Mouse (Mus musculus): ENCODE data around the gene Dock4. TPM values are rescaled to one million over a fixed set of nuclear protein-coding genes. Genes with fewer than 3 reads are reported as not detected.

The Dock4 gene
- total RNA-seq, 2 experiments from 2014 or later = 253 to 265 TPM

- no peak for TF ChIP-seq CTCF (conservative IDR thresholded peaks at IDR 0.05)
- Histone ChIP-seq H3K4me3 (no peak overlapping the region), H3K27ac (peak overlapping the region; percentile 58)
- no peak for DNase-seq (ENCODE audit: low spot score in 2 of 2)
Observed at GRCm38 (mm10) chr12:40499627-40500329, 54.0 kb downstream of the Dock4 start.

GRCm38 (mm10) chr12:40501141-40501540 is 55.4 kb downstream of the Dock4 start:
- no peak overlapping the region for H3K4me3 ChIP-seq
- no peak overlapping the region for H3K27ac ChIP-seq
- TF ChIP-seq CTCF (conservative IDR thresholded peaks at IDR 0.05) = no peak
- no peak for DNase-seq (ENCODE audit: low spot score in 2 of 2)

- Histone ChIP-seq H3K4me3 (no peak overlapping the region), H3K27ac (no peak overlapping the region)
- TF ChIP-seq CTCF (conservative IDR thresholded peaks at IDR 0.05) = no peak
- no peak for DNase-seq (ENCODE audit: low spot score in 2 of 2)
Observed at GRCm38 (mm10) chr12:40503520-40503919, 57.8 kb downstream of the Dock4 start.

GRCm38 (mm10) chr12:40504687-40505086 is 58.9 kb downstream of the Dock4 start:
- DNase-seq (ENCODE audit: low spot score in 2 of 2) = no peak
- TF ChIP-seq CTCF (conservative IDR thresholded peaks at IDR 0.05) = no peak
- Histone ChIP-seq H3K4me3 (no peak overlapping the region), H3K27ac (peak overlapping the region; percentile 19; the same call in 1 of the 2 replicates)

GRCm38 (mm10) chr12:40507823-40508390 is 62.2 kb downstream of the Dock4 start:
- Histone ChIP-seq H3K4me3 (no peak overlapping the region), H3K27ac (peak overlapping the region; percentile 74)
- TF ChIP-seq CTCF (conservative IDR thresholded peaks at IDR 0.05) = no peak
- DNase-seq (ENCODE audit: low spot score in 2 of 2) = no peak

GRCm38 (mm10) chr12:40508416-40508815 is 62.7 kb downstream of the Dock4 start:
- no peak for DNase-seq (ENCODE audit: low spot score in 2 of 2)
- no peak for TF ChIP-seq CTCF (conservative IDR thresholded peaks at IDR 0.05)
- no peak overlapping the region for H3K4me3 ChIP-seq
- peak overlapping the region; percentile 74 for H3K27ac ChIP-seq

GRCm38 (mm10) chr12:40511643-40512369 is 66.1 kb downstream of the Dock4 start:
- H3K27ac ChIP-seq = peak overlapping the region; percentile 71

GRCm38 (mm10) chr12:40512370-40512693 is 66.6 kb downstream of the Dock4 start:
- no peak for DNase-seq (ENCODE audit: low spot score in 2 of 2)
- H3K27ac ChIP-seq = peak overlapping the region; percentile 71; the same call in 1 of the 2 replicates
- no peak overlapping the region for H3K4me3 ChIP-seq
- TF ChIP-seq CTCF (conservative IDR thresholded peaks at IDR 0.05) = no peak

More at GRCm38 (mm10) chr12:40511643-40512369, 66.1 kb downstream of the Dock4 start:
- H3K4me3 ChIP-seq = no peak overlapping the region
- DNase-seq (ENCODE audit: low spot score in 2 of 2) = no peak
- TF ChIP-seq CTCF (conservative IDR thresholded peaks at IDR 0.05) = no peak

- Histone ChIP-seq H3K27ac (peak overlapping the region; percentile 71), H3K4me3 (no peak overlapping the region)
- no peak for DNase-seq (ENCODE audit: low spot score in 2 of 2)
- TF ChIP-seq CTCF (conservative IDR thresholded peaks at IDR 0.05) = no peak
Observed at GRCm38 (mm10) chr12:40512994-40513393, 67.2 kb downstream of the Dock4 start.

GRCm38 (mm10) chr12:40514021-40514420 is 68.3 kb downstream of the Dock4 start:
- no peak for TF ChIP-seq CTCF (conservative IDR thresholded peaks at IDR 0.05)
- H3K27ac ChIP-seq = peak overlapping the region; percentile 71; the same call in 1 of the 2 replicates
- no peak for DNase-seq (ENCODE audit: low spot score in 2 of 2)
- H3K4me3 ChIP-seq = no peak overlapping the region

GRCm38 (mm10) chr12:40522468-40522867 is 76.7 kb downstream of the Dock4 start:
- Histone ChIP-seq H3K4me3 (no peak overlapping the region), H3K27ac (0 out of 2 replicates have a peak overlapping the region, but pooled peaks have one; percentile 29)
- no peak for DNase-seq (ENCODE audit: low spot score in 2 of 2)
- no peak for TF ChIP-seq CTCF (conservative IDR thresholded peaks at IDR 0.05)

GRCm38 (mm10) chr12:40523020-40523419 is 77.3 kb downstream of the Dock4 start:
- no peak for DNase-seq (ENCODE audit: low spot score in 2 of 2)
- TF ChIP-seq CTCF (conservative IDR thresholded peaks at IDR 0.05) = peak; percentile 36; the same call in 1 of the 2 replicates
- Histone ChIP-seq H3K27ac (peak overlapping the region; percentile 29; the same call in 1 of the 2 replicates), H3K4me3 (no peak overlapping the region)

- H3K4me3 ChIP-seq = no peak overlapping the region
- no peak for DNase-seq (ENCODE audit: low spot score in 2 of 2)
- H3K27ac ChIP-seq = no peak overlapping the region
- TF ChIP-seq CTCF (conservative IDR thresholded peaks at IDR 0.05) = no peak
Observed at GRCm38 (mm10) chr12:40525045-40525444, 79.3 kb downstream of the Dock4 start.

Data from layer of hippocampus, adult 2 months (tissue).